Mouse (Mus musculus) stomach, embryonic 15.5 days (tissue): ENCODE measurements around the gene Inha. TPM values are rescaled to one million over a fixed set of nuclear protein-coding genes. Genes with fewer than 3 reads are reported as not detected.

Source experiments
- ATAC-seq: fragments of 200-750 bp; cut with Nextera tagmentation; 2 replicates; pipeline ENCODE4 v1.8.0; 2017; ENCODE audit warnings: low read depth, moderate number of reproducible peaks, moderate TSS enrichment; ENCODE audit not compliant: insufficient read depth, low FRiP score
- H3K27ac ChIP-seq: fragments of 300-500 bp; sonication (generic); 2 replicates; pipeline ENCODE4 v1.5.1; 2015; ENCODE audit warnings: mild to moderate bottlenecking, inconsistent platforms
- H3K27me3 ChIP-seq: fragments of 300-500 bp; sonication (generic); replicated peaks from 2 replicates; pipeline ENCODE4 v1.6.1; 2015; ENCODE audit warnings: inconsistent platforms
- H3K36me3 ChIP-seq: fragments of 300-500 bp; sonication (generic); 2 replicates; pipeline ENCODE4 v1.6.1; 2015; ENCODE audit warnings: inconsistent platforms
- H3K4me1 ChIP-seq: fragments of 300-500 bp; sonication (generic); 2 replicates; pipeline ENCODE4 v1.6.1; 2015; ENCODE audit warnings: inconsistent platforms
- H3K4me2 ChIP-seq: fragments of 300-500 bp; sonication (generic); 2 replicates; pipeline ENCODE4 v1.6.1; 2015; ENCODE audit warnings: mild to moderate bottlenecking, inconsistent platforms
- H3K4me3 ChIP-seq: fragments of 300-500 bp; sonication (generic); replicated peaks from 2 replicates; pipeline ENCODE4 v1.5.1; 2015; ENCODE audit warnings: inconsistent platforms
- H3K9ac ChIP-seq: fragments of 300-500 bp; sonication (generic); 2 replicates; pipeline ENCODE4 v1.6.1; 2015; ENCODE audit warnings: inconsistent platforms
- H3K9me3 ChIP-seq: fragments of 300-500 bp; sonication (generic); 2 replicates; pipeline ENCODE4 v1.6.1; 2016; ENCODE audit warnings: inconsistent platforms
- WGBS: fragments of 180-500 bp; shearing (Covaris S2); methylation state at CpG from one replicate; pipeline ENCODE4 v1.1.7; 2015; 5-methylcytosine and 5-hydroxymethylcytosine counted together
- polyA plus RNA-seq: library from polyadenylated mRNA; unstranded; fragments of >200 nt; fragmentation: Nextera tagmentation; extraction: Ambion mirVana; gene quantifications from 2 replicates; pipeline ENCODE4 v1.2.1, GENCODE M21; 2015

The Inha gene
- 8.0 and 9.6 TPM in 2 replicates for polyA plus RNA-seq

DNA sequence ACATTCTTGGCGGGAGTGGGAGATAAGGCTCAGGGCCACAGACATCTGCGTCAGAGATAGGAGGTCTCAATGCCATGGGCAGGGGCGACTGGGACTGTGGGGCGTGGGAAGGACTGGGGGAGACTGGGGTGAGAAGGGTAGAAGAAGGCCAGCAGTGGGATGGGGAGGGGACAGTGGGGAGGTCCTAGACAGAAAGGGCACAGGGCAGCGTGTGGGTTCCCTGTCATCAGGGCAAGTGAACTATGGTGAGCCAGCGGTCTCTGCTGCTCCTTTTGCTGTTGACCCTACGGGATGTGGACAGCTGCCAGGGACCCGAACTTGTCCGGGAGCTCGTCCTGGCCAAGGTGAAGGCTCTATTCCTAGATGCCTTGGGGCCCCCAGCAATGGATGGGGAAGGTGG, at the start of gene Inha:
Inha (plus strand) TSS at position 72 of the 400 bp plus-strand sequence.
- Histone ChIP-seq H3K4me2 (peak within 1 kb of the TSS; percentile 92), H3K27me3 (no peaks in the 10 kb centered on the region), H3K36me3 (peaks cover 10% of the 10 kb centered on the region), H3K4me1 (peaks cover 42% of the 10 kb centered on the region), H3K9ac (peak within 1 kb of the TSS; percentile 98), H3K27ac (peak within 1 kb of the TSS; percentile 98), H3K9me3 (no peaks in the 10 kb centered on the region), H3K4me3 (peak within 1 kb of the TSS; percentile 91)
- no peak for ATAC-seq
- WGBS: 55% methylated on average over 10 of the region's 10 CpGs

DNA sequence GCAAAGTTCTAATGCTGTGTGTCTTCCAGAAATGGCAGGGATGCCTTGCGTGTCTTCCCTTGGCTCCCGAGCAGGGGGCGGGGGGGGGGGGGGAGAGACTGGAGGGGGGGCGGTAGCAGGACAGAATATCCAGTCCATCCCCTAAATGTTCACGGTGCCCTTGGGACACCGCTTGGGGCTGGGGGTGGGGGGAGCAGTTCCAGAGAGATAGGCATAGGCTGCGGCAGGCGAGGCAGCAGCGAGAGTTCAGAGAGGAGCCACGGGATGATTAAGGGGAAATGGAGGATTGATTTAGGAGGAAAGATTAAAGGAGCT, 49.2 kb upstream of the Inha start:
- Histone ChIP-seq H3K9me3 (no peaks in the 10 kb centered on the region), H3K27me3 (peaks cover 29% of the 10 kb centered on the region), H3K9ac (no peak overlapping the region), H3K27ac (no peak overlapping the region), H3K4me2 (peak overlapping the region; percentile 66), H3K4me1 (peaks cover 20% of the 10 kb centered on the region), H3K4me3 (no peak overlapping the region), H3K36me3 (no peaks in the 10 kb centered on the region)
- no peak for ATAC-seq
- 10% methylated on average over 8 of the region's 10 CpGs for WGBS

DNA sequence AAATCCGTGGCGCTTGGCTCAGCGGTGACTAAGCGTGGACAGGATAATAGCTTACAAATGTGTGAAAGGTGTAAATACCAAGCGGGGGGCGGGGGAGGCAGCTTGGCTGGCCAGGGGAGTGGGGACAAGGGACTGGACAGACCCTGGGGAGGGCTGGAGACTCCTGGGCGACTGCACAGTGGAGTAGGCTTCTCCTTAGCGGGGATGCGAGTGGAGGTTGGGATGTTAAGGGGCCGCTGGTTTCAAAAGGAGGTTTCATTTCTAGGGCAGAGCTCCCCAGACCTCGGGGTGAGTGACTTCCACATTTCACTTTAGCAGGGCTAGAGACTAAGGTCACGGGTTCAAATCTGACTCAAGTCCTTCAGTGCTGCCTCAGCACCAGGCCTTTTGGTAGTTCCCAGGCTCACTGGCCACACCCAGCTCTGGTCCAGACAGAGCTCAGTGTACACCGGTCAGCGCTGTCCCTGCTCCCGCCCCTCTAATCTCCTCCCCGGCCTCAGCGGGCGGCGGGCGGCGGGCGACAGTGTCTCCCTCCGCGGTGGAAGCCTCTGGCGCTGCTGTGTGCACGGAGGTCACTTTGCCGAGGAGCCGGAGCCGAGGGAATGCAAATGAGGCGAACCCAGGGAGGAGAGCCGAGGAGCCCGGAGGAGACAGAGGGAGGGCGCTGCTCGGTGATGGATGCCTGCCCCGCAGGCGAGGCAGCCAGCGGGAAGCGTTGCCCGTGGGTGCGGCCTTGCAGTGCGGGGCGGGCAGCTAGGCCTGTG, 48.7 kb upstream of the Inha start:
- peak; percentile 51 for ATAC-seq
- peaks cover 20% of the 10 kb centered on the region for H3K4me1 ChIP-seq
- H3K27me3 ChIP-seq: peaks cover 28% of the 10 kb centered on the region
- peak overlapping the region; percentile 74 for H3K27ac ChIP-seq
- peak overlapping the region; percentile 66 for H3K4me2 ChIP-seq
- no peak overlapping the region for H3K9ac ChIP-seq
- WGBS: 3% methylated on average over 42 of the region's 42 CpGs
- H3K9me3 ChIP-seq: no peaks in the 10 kb centered on the region
- H3K4me3 ChIP-seq: peak overlapping the region; percentile 38
- H3K36me3 ChIP-seq: no peaks in the 10 kb centered on the region

DNA sequence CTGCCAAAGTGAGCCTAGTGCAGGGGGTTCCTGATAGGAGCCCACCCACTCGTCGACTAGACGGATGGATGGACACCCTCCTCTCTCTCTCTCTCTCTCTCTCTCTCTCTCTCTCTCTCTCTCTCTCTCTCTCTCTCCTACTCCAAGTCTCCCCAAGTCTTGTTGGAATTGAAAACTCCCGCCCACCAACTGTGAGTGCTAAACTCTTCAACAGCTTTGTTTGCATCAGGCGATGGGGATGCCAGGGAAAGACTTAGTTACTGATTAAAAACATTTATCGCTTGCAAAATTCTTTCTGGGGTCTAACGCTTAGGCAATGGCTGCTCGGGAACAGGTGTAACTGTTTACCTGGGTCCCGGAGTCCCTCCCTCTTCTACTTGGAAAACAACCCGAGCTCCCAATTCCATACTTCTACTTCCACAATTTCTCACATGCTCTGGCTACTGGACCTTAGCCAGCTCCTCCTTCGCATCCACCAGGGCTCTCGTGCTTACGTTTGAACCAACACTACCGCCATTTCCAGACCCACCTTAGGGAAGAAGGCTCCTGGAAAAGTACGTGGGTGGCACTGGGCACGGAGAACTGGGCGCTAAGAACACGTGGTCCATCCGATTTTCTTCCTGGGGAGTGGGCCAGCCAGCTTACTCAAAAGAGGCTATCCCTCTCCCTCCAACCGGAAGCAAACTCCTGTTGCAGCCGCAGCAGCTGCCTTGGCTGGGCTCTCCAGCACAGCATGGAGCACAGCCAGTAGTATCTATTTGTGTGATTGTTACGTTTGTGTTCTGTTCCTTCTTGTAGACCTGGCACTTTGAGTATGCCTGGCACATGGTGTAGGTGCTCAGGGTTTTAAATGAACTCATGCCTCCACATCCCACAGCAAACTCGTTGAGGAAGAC, 47.8 kb upstream of the Inha start:
- Histone ChIP-seq H3K9me3 (no peaks in the 10 kb centered on the region), H3K9ac (no peak overlapping the region), H3K4me1 (peaks cover 20% of the 10 kb centered on the region), H3K4me2 (peak overlapping the region; percentile 66), H3K36me3 (no peaks in the 10 kb centered on the region), H3K27me3 (peaks cover 24% of the 10 kb centered on the region), H3K4me3 (peak overlapping the region; percentile 38), H3K27ac (peak overlapping the region; percentile 74)
- WGBS: 8% methylated on average over 23 of the region's 23 CpGs
- ATAC-seq: no peak

DNA sequence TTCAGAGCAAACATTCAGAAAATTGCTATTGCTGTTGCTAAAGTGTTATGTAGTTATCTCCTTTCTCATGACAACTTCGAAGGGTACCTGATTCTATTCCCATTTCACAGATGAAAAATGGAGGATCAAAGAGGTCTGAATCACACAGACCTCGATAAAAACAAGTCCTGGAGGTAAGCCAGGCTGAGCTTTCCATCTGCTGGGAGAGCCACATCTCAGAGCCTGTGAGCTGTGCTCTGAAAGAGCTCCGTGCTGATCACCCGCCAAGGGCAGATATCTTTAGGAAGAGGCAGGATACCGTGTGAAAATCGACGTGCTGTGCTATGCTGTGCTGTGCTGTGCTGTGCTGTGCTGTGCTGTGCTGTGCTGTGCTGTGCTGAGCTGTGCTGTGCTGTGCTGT, 46.6 kb upstream of the Inha start:
- Histone ChIP-seq H3K9ac (no peak overlapping the region), H3K4me1 (peaks cover 20% of the 10 kb centered on the region), H3K27ac (no peak overlapping the region), H3K36me3 (no peaks in the 10 kb centered on the region), H3K4me3 (no peak overlapping the region), H3K9me3 (no peaks in the 10 kb centered on the region), H3K4me2 (no peak overlapping the region), H3K27me3 (peaks cover 14% of the 10 kb centered on the region)
- WGBS: 62% methylated on average over 7 of the region's 7 CpGs
- no peak for ATAC-seq

DNA sequence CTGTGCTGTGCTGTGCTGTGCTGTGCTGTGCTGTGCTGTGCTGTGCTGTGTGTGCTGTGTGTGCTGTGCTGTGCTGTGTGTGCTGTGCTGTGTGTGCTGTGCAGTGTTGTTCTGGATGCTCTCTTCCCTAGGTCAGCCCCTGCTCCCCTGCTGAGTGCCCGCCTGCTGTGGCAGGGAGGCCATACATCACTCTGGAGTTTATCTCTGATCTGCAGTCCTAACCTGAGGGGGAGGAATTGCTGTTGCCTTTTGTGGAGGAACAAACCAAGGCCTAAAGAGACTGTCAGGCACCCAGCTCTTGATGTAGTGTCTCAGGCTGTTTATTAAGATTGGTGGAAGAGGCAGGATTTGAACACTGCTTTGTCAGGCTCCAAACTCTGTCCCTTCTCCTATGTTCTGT, 44.2 kb upstream of the Inha start:
- no peaks in the 10 kb centered on the region for H3K36me3 ChIP-seq
- no peak overlapping the region for H3K4me3 ChIP-seq
- WGBS: 45% methylated on average over 1 of the region's 1 CpGs
- no peak overlapping the region for H3K9ac ChIP-seq
- no peak overlapping the region for H3K4me2 ChIP-seq
- ATAC-seq: no peak
- H3K27ac ChIP-seq: no peak overlapping the region
- no peaks in the 10 kb centered on the region for H3K9me3 ChIP-seq
- no peaks in the 10 kb centered on the region; the same call in 1 of the 2 replicates for H3K27me3 ChIP-seq
- H3K4me1 ChIP-seq: peaks cover 17% of the 10 kb centered on the region

- Histone ChIP-seq H3K4me1 (peaks cover 9% of the 10 kb centered on the region), H3K9ac (no peak overlapping the region), H3K27me3 (0 out of 2 replicates have a peak, but pooled peaks cover 8% of the 10 kb centered on the region), H3K9me3 (no peaks in the 10 kb centered on the region), H3K4me3 (no peak overlapping the region), H3K36me3 (no peaks in the 10 kb centered on the region), H3K4me2 (no peak overlapping the region), H3K27ac (no peak overlapping the region)
- ATAC-seq: no peak
- WGBS: 74% methylated on average over 5 of the region's 5 CpGs
These were observed 43.1 kb upstream of the Inha start for GRCm38 (mm10) chr1:75463652-75464204.

DNA sequence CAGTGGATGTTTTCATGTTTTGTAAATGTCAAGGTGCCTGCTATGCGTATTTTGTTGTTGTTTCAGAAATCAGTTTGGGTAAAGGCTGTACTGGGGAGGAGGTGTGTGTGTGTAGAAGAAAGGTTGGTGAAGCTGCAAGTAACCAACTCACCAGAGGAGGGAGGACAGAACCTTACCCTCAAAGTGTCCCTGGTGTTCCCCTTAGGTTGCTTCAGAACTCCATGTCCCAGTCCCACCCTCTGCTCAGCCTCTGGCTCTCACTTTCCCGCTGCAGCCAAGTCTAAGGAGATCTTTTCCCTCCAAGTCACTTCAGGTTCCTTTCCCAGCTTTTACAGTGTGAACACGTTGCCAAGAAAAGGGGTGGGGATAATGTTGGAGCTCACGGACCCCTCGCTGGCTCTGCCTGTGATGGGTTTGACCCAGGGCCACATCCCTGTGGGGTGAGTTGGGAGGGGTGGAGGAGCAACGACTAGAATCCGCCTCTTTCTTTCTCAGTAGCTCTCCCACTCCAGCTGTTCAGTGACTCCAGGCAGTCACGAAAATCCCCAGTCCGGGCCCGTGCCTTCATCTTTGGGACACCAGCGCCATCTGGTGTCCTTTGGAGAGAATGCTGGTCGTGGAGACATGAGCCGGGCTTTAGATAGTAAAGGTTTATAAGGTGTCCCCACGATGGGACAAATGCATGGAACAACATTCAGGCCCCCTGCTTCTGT, 39.5 kb upstream of the Inha start:
- WGBS: 9% methylated on average over 14 of the region's 14 CpGs
- no peak overlapping the region for H3K9ac ChIP-seq
- no peaks in the 10 kb centered on the region; the same call in 1 of the 2 replicates for H3K4me1 ChIP-seq
- no peak overlapping the region for H3K4me3 ChIP-seq
- no peaks in the 10 kb centered on the region for H3K36me3 ChIP-seq
- ATAC-seq: peak; percentile 71
- 0 out of 2 replicates have a peak, but pooled peaks cover 9% of the 10 kb centered on the region for H3K27me3 ChIP-seq
- H3K9me3 ChIP-seq: no peaks in the 10 kb centered on the region
- no peak overlapping the region for H3K27ac ChIP-seq
- H3K4me2 ChIP-seq: no peak overlapping the region; the same call in 1 of the 2 replicates

DNA sequence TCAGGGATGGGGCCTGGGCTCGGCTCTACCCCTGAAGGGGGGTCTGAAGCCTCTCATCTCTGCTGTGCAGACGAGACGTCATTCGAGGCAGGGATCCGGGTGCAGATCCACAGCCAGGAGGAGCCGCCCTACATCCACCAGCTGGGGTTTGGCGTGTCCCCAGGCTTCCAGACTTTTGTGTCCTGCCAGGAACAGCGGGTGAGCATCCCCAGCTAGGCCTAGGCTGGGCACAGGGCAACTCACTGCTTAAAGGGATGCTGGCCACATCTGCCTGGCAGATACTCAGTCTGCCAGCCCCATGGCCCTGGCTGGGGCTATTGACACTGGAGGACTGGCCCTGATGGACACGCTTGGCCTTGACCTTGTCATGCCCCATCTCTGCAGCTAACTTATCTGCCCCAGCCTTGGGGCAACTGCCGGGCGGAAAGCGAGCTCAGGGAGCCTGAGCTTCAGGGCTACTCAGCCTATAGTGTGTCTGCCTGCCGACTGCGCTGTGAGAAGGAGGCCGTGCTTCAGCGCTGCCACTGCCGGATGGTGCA, 37.5 kb upstream of the Inha start:
- WGBS: 77% methylated on average over 17 of the region's 17 CpGs
- Histone ChIP-seq H3K4me3 (no peak overlapping the region), H3K4me1 (no peaks in the 10 kb centered on the region; the same call in 1 of the 2 replicates)

DNA sequence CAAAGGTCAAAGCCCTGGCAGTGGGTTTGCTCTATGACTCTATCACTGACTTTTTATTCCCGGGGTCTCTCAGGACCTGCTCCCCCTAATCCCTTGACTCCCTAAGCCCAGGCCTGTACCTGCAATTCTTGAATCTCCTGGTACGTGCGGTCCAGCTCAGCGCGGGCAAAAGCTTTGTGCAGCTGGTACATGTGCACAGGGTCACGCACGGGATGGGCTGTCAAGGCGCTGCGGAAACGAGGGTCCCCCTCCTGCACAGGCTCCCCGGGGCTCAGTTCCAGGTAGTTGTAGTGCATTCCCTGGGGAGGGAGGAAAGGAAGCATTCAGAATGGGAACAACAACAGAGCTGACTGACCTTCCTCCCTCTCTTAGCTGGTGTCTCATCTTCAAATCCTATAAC, 30.4 kb upstream of the Inha start:
- Histone ChIP-seq H3K4me3 (no peak overlapping the region), H3K36me3 (peaks cover 16% of the 10 kb centered on the region), H3K27ac (no peak overlapping the region), H3K4me2 (no peak overlapping the region), H3K9me3 (no peaks in the 10 kb centered on the region), H3K27me3 (peaks cover 12% of the 10 kb centered on the region), H3K4me1 (peaks cover 24% of the 10 kb centered on the region), H3K9ac (no peak overlapping the region)
- WGBS: 92% methylated on average over 11 of the region's 11 CpGs
- no peak for ATAC-seq

More for the DNA sequence above, 37.5 kb upstream of the Inha start:
- Histone ChIP-seq H3K9ac (no peak overlapping the region), H3K36me3 (no peaks in the 10 kb centered on the region), H3K4me2 (no peak overlapping the region), H3K27me3 (0 out of 2 replicates have a peak, but pooled peaks cover 9% of the 10 kb centered on the region), H3K27ac (no peak overlapping the region), H3K9me3 (no peaks in the 10 kb centered on the region)
- no peak for ATAC-seq

- H3K9ac ChIP-seq: no peak overlapping the region
- WGBS: 14% methylated on average over 35 of the region's 35 CpGs
- peaks cover 24% of the 10 kb centered on the region for H3K4me1 ChIP-seq
- no peak for ATAC-seq
- H3K27ac ChIP-seq: no peak overlapping the region
- H3K4me2 ChIP-seq: peak overlapping the region; percentile 80
- H3K4me3 ChIP-seq: peak overlapping the region; percentile 80
- peaks cover 16% of the 10 kb centered on the region for H3K36me3 ChIP-seq
- H3K27me3 ChIP-seq: peaks cover 19% of the 10 kb centered on the region
- H3K9me3 ChIP-seq: no peaks in the 10 kb centered on the region
These were observed 29.5 kb upstream of the Inha start for GRCm38 (mm10) chr1:75477264-75477965.
